Mouse (Mus musculus) mouse trophoblast stem cell (cell line): Measurements from ENCODE around the gene Gck.

Experiments used
- in situ Hi-C, 2 experiments: fragments of 300-500 bp; cut with MseI, MboI; formaldehyde crosslinking; loops; 2 replicates in 1 of 2; 3 replicates in 1 of 2; pipeline ENCODE4 v1.15.1; 2025

Gene Gck

GRCm38 (mm10) chr11:5877921-5878526 is 71.9 kb downstream of the Gck start, which contains the start of gene Pold2:
Gene Pold2 (minus strand): TSS chr11:5878292.
- in situ Hi-C loops, result no loop called here

GRCm38 (mm10) chr11:5877421-5877820 is 72.5 kb downstream of the Gck start:
- in situ Hi-C loops, result no loop called here

- in situ Hi-C loops, result no loop called here
Measured at GRCm38 (mm10) chr11:5873192-5873591, 76.7 kb downstream of the Gck start.

- in situ Hi-C loops, result no loop called here
Measured at GRCm38 (mm10) chr11:5872707-5873106, 77.2 kb downstream of the Gck start.

- in situ Hi-C loops, result no loop called here
Measured at GRCm38 (mm10) chr11:5870069-5870468, 79.8 kb downstream of the Gck start.

GRCm38 (mm10) chr11:5869331-5869730 is 80.5 kb downstream of the Gck start:
- in situ Hi-C loops, result no loop called here

GRCm38 (mm10) chr11:5868324-5868723 is 81.6 kb downstream of the Gck start:
- in situ Hi-C loops, result no loop called here

GRCm38 (mm10) chr11:5867196-5867595 is 82.7 kb downstream of the Gck start:
- in situ Hi-C loops, result no loop called here

GRCm38 (mm10) chr11:5862394-5863105 is 87.3 kb downstream of the Gck start:
- in situ Hi-C loops, result no loop called here

- in situ Hi-C loops, result no loop called here
Measured at GRCm38 (mm10) chr11:5861678-5862393, 88.0 kb downstream of the Gck start, which contains the start of gene Aebp1. Gene Aebp1 (plus strand): TSS chr11:5861947.

- in situ Hi-C loops, result no loop called here
Measured at GRCm38 (mm10) chr11:5860639-5861038, 89.2 kb downstream of the Gck start.

GRCm38 (mm10) chr11:5859883-5860550 is 89.9 kb downstream of the Gck start:
- in situ Hi-C loops, result no loop called here

GRCm38 (mm10) chr11:5858723-5859122 is 91.2 kb downstream of the Gck start:
- in situ Hi-C loops, result no loop called here

GRCm38 (mm10) chr11:5856479-5857130 is 93.3 kb downstream of the Gck start:
- in situ Hi-C loops, result no loop called here

GRCm38 (mm10) chr11:5855902-5856301 is 94.0 kb downstream of the Gck start:
- in situ Hi-C loops, result no loop called here

- in situ Hi-C loops, result no loop called here
Measured at GRCm38 (mm10) chr11:5855481-5855880, 94.4 kb downstream of the Gck start.

- in situ Hi-C loops, result no loop called here
Measured at GRCm38 (mm10) chr11:5852314-5852713, 97.6 kb downstream of the Gck start.

- in situ Hi-C loops, result no loop called here
Measured at GRCm38 (mm10) chr11:5851021-5851736, 98.7 kb downstream of the Gck start.
